Mouse (Mus musculus) Patski (cell line): ENCODE results near the gene Zfyve1. TPM values are rescaled to one million over a fixed set of nuclear protein-coding genes. Genes with fewer than 3 reads are reported as not detected.

Experiments
- ATAC-seq: fragments of 100-300 bp; one replicate; pipeline ENCODE4 v1.8.0; 2021
- CTCF ChIA-PET: fragments of 350-600 bp; sonication (Branson Sonifier 250); formaldehyde crosslinking; loops from one replicate; lab custom pipeline; 2022; ENCODE audit warnings: inconsistent platforms; lab: Charles Lee
- POLR2A ChIA-PET: fragments of 350-600 bp; sonication (Branson Sonifier 250); formaldehyde crosslinking; loops from one replicate; lab custom pipeline; 2022; ENCODE audit warnings: antibody characterized with exemption, inconsistent platforms; lab: Charles Lee
- DNase-seq: peaks from one replicate; pipeline ENCODE4 v3.0.0-alpha.2; 2011; ENCODE audit warnings: low read depth, low spot score
- H3K27me3 ChIP-seq: fragments of 371-371 bp; one replicate; pipeline ENCODE4 v1.5.1; 2021
- CTCF ChIP-seq: fragments of 100-300 bp; IDR thresholded peaks from one replicate; pipeline ENCODE4 v1.5.1; 2021
- in situ Hi-C: fragments of 300-500 bp; cut with MboI; formaldehyde crosslinking; loops from 3 replicates; pipeline ENCODE4 v1.11.1; 2018; ENCODE audit warnings: low pct_unique_long_range_greater_than_20kb, mixed read lengths
- polyA plus RNA-seq: library from polyadenylated mRNA; unstranded; gene quantifications from one replicate; pipeline ENCODE4 v1.2.3, GENCODE M21; 2021

Gene Zfyve1
- polyA plus RNA-seq, 1 experiment from 2014 or later = 47.2 TPM

- H3K27me3 ChIP-seq = peaks cover 6% of the 10 kb centered on the region
- CTCF ChIA-PET = no interaction called here
- ATAC-seq (no peak), DNase-seq (no peak)
- POLR2A ChIA-PET = no interaction called here
- TF ChIP-seq CTCF = no peak
- in situ Hi-C loops = no loop called here
Observed at GRCm38 (mm10) chr12:83506543-83506942, 90.5 kb downstream of the Zfyve1 start.

DNA sequence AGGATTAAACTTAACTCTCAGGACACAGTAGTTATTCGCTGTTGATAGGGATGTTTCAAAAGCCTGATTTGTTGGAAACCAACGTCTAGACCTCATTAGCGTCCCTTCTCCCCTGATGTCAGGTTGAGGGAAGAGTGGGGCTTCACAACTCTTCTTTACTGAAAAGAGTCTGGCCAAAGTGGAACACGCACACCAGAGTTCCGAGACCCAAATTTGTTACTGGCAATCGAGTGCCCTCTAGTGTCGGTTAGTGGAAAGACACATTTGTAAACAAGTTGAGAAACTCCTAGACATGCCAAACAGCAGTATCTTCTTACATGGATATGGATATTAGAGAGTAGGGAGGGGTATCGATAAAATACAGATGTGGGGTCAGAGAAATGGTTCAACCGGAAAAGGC, 94.8 kb downstream of the Zfyve1 start:
- CTCF ChIA-PET = interaction anchor here (0.5 kb wide), 1 partner anchor 528 kb away, joined by 3 read pairs; no protein-coding TSS in a partner anchor
- DNase-seq = no peak
- ATAC-seq = no peak
- POLR2A ChIA-PET = interaction anchor here (0.6 kb wide), 1 partner anchor 388 kb away, joined by 5 read pairs; no protein-coding TSS in a partner anchor
- TF ChIP-seq CTCF = peak; percentile 70
- H3K27me3 ChIP-seq = peaks cover 8% of the 10 kb centered on the region
- in situ Hi-C loops = no loop called here

- in situ Hi-C loops = no loop called here
- POLR2A ChIA-PET = no interaction called here
- H3K27me3 ChIP-seq = peaks cover 13% of the 10 kb centered on the region
- no peak for DNase-seq
- ATAC-seq = no peak
- TF ChIP-seq CTCF = no peak
- CTCF ChIA-PET = interaction anchor here (1.3 kb wide), 1 partner anchor 387 kb away, joined by 3 read pairs; no protein-coding TSS in a partner anchor
Observed at GRCm38 (mm10) chr12:83499256-83499655, 97.8 kb downstream of the Zfyve1 start.

GRCm38 (mm10) chr12:83497959-83498358, 99.1 kb downstream of the Zfyve1 start:
- CTCF ChIA-PET = no interaction called here
- no peak for ATAC-seq
- peaks cover 17% of the 10 kb centered on the region for H3K27me3 ChIP-seq
- POLR2A ChIA-PET = no interaction called here
- in situ Hi-C loops = no loop called here
- TF ChIP-seq CTCF = peak; percentile 39
- DNase-seq = no peak

DNA sequence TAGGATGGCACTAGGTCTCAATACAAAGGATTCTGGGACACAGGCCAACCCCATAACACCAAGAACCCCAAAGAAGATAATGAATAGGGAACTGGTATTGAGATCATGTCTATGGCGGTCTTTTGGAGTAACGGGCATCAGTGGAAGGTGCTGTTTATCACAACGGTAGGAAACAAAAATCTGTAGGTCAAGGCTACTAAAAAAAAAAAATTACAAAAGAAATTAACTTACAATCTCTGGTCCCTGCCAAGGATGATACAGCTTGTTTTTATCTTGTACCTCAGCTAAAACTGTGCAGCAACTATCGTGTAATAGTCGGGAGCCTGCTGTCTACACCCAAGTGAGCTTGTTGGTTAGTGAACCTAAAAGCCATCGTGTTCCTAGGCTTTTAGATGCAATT, 100.3 kb downstream of the Zfyve1 start:
- in situ Hi-C loops = no loop called here
- ChIA-PET POLR2A (no interaction called here), CTCF (no interaction called here)
- DNase-seq = no peak
- no peak for TF ChIP-seq CTCF
- H3K27me3 ChIP-seq = peaks cover 17% of the 10 kb centered on the region
- no peak for ATAC-seq

Other genes starting within 250 kb of the Zfyve1 start
- gene Dpf3, start 109.5 kb downstream of the Zfyve1 start, polyA plus RNA-seq = 0.15 TPM
- gene Dcaf4, start 76.8 kb downstream of the Zfyve1 start, polyA plus RNA-seq = 15.0 TPM
- 78.0 TPM for gene Rbm25, start 34.0 kb upstream of the Zfyve1 start, polyA plus RNA-seq
- 59.9 TPM for gene Psen1, start 90.9 kb upstream of the Zfyve1 start, polyA plus RNA-seq
- 2.7 TPM for gene Papln, start 166.4 kb upstream of the Zfyve1 start, polyA plus RNA-seq